Mouse (Mus musculus) c-Kit-negative CD71-positive TER-119-positive erythroid progenitor cells, embryonic 14.5 days (primary cell): Measurements from ENCODE around the gene Etfa.

Experiments used
- DNase-seq: peaks from one replicate; pipeline ENCODE4 v3.0.0-alpha.2; 2013; ENCODE audit warnings: low read depth, low spot score

Gene Etfa

DNA sequence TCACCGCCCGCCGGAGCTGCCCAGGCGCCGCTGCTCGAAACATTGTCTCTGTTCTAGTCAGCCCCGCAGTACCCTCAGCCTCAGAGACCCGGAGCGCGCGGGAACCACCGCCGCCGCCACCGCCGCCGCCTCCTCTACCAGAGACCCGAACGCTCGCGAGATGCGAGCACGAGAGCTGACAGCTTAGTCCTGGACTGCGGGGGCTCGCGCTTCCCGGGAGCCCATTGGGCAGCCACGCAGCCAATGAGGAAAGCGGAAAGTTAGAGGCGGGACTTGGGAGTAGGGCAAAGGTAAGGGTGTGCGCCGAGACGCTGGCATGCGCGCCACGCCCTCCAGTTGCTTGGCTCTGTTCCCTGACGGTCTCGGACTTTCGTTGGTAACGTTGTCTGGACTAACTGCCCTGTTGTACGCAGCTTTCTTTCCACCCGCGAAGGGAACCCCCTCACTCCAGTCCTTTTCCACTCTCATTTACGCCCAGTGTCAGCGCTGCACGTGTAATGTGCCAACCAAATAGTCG, at the start of gene Etfa:
Etfa (minus strand) TSS at position 217 of the 517 bp plus-strand sequence.
- DNase-seq = peak; percentile 96

DNA sequence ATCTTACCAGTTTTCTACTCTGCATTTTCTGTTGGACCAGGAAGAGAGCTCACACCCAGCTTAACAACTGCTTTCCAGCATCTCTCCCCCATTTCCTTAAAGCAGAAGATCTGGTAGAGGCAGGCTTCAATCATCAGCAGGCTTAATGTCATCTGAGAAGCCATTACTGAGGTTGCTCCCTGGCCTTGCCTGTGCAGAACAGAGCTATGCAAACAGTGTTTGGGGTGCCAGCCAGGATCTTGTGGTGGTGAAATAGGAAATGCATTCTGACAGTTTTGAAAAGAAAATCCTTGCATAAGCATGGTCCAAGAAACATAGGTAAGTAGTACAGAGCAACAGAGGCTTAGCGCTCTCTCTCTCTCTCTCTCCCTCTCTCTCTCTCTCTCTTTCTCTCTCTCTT, 48.9 kb upstream of the Etfa start:
- DNase-seq = no peak

- no peak for DNase-seq
Measured at GRCm38 (mm10) chr9:55554986-55555385, 42.9 kb upstream of the Etfa start.

DNA sequence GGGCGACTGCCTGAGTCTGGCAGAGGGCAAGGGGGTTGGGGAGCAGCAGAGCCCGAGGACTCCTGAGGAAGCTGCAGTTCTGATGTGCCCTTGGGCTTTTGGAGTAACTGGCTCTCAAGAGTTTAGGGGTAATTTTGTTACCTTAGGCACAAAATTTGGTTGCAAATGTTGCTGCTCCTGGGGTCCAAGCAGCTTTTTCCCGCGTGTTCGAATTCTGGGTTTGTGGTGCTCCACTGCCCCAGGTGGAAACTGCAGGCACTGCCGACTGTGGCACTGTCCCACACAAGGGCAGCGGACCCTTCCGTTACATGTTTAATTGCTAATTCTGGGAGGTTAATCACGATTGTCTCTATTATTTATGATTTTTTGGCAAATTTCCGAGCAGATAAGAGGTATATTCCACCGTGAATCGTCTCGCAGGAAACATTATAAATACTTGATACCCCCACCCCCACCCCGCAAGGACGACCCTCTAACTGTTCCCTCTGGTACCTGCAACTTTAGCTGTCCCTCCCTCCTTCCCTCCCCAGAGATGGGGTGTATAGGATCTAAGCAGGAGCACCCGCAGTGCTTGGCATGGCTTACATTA, 37.4 kb upstream of the Etfa start:
- DNase-seq = no peak

- DNase-seq = no peak
Measured at GRCm38 (mm10) chr9:55548871-55549270, 36.8 kb upstream of the Etfa start.

GRCm38 (mm10) chr9:55546176-55547010, 34.4 kb upstream of the Etfa start:
- DNase-seq = no peak

- no peak for DNase-seq
Measured at GRCm38 (mm10) chr9:55545556-55546175, 33.6 kb upstream of the Etfa start.

DNA sequence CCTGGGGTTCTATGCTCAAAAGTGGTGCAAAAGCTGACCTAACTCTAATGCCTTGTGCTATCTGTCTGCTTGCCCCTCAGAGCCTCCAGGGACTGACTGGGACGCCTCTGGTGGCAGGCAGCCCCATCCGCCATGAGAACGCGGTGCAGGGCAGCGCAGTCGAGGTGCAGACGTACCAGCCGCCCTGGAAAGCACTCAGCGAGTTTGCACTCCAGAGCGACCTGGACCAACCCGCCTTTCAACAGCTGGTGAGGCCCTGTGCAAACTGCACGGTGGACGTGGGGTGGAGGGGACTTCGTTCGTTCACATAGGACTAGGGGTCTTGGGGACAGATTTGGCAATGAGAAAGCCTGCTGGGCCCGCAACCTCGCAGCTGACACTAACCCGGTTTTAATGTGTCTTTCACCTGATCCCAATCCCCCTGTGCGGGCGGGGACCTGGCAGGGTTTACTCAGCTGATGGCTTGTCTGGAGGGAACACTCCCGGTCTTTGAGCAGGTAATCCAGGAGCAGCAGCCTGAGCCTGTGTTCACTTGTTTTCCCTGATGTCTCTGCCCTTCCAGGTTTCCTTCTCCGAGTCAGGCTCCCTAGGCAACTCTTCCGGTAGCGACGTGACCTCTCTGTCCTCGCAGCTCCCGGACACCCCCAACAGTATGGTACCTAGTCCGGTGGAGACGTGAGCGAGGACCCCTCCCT, 33.0 kb upstream of the Etfa start:
- DNase-seq = no peak

DNA sequence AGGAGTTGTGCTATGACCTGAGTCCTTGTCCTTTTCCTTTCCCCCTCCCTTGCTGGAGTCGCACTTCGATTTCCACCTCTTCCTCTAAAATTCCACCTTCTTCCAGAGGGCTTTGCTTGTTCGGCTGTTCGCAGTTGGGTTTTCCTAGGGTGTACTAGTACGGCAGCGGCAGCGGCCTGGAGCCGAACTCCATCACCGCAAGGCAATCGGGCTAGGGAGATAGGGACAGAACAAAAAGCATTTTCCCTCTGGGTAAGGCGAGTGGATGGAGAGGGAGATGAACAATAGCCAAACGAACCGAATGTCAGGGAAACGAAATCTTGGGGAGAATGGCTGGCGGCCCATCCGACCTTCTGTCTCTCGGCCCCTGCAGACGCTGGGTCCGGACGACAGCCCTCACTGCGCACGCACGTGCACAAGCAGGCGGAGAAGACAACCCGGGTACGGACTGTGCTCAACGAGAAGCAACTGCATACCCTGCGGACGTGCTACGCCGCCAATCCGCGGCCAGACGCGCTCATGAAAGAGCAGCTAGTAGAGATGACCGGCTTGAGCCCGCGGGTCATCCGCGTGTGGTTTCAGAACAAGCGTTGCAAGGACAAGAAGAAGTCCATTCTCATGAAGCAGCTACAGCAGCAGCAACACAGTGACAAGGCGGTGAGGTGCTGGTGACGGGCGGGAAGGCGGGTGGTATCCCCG, 31.8 kb upstream of the Etfa start:
- no peak for DNase-seq

- no peak for DNase-seq
Measured at GRCm38 (mm10) chr9:55543336-55543702, 31.3 kb upstream of the Etfa start.

DNA sequence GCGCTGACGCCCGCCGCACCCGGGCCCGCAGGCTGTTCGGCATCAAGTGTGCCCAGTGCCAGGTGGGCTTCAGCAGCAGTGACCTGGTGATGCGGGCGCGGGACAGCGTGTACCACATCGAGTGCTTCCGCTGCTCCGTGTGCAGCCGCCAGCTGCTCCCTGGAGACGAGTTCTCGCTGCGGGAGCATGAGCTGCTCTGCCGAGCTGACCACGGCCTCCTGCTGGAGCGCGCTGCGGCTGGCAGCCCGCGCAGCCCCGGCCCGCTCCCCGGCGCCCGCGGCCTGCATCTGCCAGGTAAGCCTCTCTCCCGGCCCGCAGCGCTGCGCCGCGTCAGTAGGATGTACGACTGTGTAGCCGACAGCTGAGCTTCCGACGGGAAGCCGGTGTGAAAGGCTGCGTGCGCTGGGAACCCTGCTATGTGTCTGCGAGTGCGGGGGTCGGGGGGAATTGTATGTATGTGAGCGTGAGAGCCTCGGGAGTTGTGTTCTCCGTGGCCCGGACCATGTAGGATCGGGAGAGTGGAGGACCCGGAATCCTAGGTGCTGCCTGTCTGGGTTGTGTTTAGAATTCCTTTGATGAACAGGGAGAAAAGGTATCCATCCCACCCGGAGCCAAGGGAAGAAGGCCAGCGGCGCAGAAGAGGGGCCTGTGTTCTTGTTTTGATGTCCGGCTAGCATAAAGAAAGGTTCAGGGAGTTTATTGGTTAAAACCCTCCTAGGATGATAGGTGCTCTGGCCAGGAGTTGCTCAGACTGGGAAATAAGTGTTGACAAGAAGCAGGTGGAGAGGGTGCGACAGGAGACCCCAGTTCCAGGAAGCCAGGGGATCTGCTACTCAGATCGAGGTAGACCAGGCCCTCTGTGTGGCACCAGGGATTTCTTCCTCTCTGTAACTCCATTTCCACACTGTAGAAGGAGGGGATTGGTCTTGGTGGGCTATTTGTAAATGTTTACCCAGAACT, 30.6 kb upstream of the Etfa start:
- DNase-seq = no peak

DNA sequence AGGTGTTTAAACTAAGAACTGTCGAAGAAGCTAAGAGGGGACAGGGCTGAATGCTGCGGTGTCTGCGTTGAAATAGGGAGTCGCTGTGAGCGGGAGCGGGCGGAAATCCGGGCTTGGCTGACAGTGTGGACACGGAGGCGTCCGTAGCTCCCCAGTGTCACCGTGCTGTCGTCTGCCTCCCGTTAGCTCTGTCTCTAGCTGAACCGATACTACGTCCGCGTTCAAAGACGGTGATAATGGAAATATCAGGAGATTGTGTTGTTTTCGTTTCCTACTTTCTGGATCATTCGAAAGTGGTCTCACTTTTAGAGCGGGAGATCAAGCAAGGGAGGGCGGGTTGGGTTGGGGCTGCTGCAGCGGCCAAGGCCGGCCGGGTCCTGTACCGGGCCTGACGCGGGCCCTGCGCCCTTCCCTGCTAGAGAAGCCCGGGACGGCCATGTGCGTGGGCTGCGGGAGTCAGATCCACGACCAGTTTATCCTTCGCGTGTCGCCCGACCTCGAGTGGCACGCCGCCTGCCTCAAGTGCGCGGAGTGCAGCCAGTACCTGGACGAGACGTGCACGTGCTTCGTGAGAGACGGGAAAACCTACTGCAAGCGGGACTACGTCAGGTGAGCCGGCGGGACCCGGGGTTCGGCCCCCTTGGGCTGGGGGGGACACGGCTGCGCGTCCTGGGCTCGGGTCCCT, 29.8 kb upstream of the Etfa start:
- no peak for DNase-seq

GRCm38 (mm10) chr9:55540888-55541287, 28.8 kb upstream of the Etfa start:
- no peak for DNase-seq

GRCm38 (mm10) chr9:55540391-55540770, 28.3 kb upstream of the Etfa start:
- DNase-seq = no peak

- DNase-seq = no peak
Measured at GRCm38 (mm10) chr9:55539661-55540390, 27.8 kb upstream of the Etfa start.

DNA sequence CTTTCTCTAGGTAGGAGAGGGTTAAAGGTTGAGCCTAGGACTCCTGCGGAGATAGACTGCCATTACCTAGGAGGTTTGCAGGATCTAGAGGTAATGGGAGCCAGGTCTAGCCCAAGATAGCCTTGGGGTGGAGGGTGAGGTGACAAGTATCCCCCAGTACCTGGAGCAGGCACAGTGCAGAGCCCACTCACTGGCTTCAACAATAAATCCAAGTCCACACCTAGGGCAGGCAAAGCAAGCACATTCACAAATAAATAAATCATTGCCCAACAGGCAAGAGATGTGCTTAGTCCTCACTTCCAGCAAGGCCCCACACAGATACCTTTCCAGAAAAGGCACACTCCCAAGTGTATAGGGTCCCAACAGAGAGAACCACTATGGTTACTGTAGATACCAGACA, 27.0 kb upstream of the Etfa start:
- no peak for DNase-seq

DNA sequence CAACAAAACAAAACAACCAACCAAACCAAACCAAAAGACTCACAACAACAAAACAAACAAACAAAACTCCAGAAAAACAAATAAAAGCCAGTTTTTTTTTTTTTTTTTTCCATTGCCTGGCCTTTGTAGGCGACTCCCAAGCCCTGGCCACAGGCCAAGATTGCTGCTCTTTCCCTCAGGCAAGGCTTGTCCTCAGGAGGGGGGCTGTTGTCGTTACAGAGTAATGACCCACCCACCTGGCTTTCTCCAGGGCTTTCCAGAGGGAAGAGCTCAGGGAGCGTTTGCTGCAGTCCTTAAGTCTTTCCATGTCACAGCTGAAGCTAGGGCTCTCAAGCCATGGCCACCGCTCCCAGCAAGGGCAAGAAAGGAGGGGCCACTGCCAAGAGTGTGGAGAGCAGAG, 26.3 kb upstream of the Etfa start, which contains the start of gene Isl2:
Isl2 (plus strand) TSS at position 296 of the 400 bp plus-strand sequence.
- DNase-seq = no peak

DNA sequence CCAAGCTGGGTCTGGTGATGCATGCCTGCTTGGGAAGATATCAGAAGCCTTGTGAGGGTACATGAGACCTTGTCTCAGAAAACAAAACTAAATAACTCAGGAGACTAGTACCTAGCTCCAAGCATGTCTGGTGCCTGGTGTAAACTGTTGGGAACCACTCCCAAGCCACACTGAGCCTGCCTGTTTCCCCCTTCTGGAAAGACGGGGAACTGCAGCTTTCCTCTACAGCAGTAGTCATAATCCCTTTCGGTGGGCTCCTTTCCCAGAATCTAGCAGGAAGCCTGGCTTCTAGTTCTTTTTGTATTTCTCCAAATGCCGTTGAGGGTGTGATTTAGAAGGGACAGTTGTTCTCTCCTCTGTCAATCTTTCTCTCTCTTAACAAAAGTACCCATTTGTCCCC, 23.9 kb upstream of the Etfa start:
- DNase-seq = no peak

- DNase-seq = no peak
Measured at GRCm38 (mm10) chr9:55525716-55526115, 13.7 kb upstream of the Etfa start.
